Mouse (Mus musculus): ENCODE data around the gene Rimklb.
"Not testable (repeated sequence)": the region's sequence is repeated elsewhere in the genome, so short reads cannot be mapped to it uniquely, and the experiment has no call there.

The Rimklb gene

DNA sequence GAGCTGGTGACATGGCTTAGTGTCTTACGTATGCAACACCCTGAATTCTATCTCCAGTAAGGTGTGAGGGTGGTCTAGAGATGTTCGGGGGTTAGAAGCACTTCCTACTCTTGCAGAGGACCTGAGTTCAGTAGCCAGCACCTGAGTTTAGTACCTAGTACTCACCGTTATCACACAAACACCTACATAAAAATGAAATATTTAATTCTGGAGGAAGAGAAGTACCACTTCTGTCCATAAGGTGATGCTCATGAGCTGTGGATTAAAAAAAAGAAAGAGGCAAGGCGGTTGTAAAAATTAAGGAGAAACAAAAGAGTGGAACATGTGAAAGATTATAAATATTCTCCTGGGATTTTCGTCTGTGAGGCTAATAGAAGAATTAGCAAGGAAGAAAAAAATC lies 2.1 kb downstream of the Rimklb start:
- CTCF ChIA-PET: no interaction called here

DNA sequence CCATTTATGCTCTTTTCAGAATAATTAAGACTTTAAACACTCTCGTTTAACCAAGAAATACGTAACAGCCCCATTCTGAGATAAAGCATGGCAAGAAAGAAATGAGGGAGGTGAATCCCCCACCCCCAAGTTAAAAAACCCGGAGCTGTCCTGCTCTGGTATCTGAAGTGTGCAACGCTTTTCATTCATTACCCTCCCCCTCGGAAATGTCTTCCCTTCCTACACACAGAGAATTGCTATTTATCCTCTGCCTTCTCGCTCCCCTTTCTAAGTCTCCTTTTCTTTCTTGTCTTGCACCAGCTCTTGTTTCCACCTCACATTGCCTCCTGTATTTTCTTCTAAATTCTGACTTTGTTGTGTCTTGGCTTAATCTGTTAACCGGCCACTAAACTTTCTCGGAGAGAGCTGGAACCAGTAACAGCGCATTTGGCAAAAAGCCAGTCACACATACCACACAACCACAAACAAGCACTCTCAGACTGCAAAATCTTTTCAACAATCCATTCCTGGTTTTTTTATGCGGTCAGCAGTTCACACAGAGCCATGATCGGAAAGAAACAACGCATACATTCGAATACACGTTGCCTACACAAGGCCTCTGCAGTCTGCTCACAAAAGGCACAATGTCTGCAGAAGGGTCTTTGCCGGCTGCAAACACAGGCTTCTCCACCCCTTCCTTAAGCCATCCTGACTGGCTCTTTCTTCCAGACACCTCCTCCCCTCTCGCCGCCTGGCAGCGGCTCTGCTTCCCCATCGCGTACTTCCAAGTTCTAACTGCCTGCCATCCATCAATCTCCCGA lies 3.3 kb downstream of the Rimklb start:
- CTCF ChIA-PET: no interaction called here

DNA sequence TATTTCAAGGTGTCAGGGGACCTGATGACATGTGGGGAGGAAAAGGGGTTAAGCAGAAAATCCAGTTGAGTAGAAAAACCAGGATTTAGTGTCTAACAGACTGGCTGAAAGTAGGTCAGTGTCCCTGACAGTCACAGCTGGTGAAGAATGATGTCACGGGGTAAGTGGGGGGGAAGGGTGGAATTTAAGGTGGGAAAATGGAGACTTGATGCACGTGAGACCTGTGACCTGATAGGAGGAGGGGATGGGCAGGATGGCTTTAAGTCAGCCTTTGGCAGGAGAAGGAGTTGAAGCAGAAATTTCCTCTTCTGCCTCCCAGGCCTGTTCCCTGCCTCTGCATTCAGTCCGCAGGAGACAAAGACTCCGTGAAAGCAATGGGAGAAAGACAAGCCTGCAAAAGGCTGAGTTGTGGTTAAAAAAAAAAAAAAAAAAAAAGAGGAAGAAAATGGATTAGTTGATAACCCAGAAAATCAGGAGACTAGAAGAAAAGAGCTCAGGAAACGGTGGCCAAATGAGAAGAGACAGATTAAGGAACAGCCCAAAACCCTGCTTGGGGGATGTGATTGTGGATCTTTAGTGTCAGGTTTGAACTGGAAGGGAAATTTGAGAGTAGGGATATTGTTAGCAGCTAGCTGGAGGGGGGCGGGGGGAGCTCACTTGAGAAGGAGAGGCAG lies 4.6 kb downstream of the Rimklb start:
- CTCF ChIA-PET: interaction anchor here (0.6 kb wide), 2 partner anchors 29 to 1341 kb away, joined by 3 to 18 read pairs; no protein-coding TSS in a partner anchor

DNA sequence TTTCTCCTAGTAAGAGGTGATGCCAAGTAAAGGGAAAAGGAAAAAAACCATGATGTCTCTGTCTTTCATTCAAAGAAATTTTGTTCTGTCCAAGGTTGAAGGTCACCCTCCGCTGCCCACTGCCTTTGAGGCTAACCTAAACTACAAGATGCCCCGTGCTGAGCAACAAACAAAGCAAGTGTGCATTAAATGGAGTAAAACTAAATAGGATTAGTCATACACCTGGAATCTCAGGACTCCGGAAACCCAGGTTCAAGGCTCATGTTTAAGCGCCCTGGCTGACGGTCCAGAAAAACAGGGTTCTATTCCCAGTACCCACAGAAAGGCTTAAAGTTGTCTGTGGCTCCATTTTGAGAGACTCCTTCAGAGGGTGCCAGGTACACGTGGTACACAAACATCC lies 6.1 kb downstream of the Rimklb start:
- CTCF ChIA-PET: interaction anchor here (0.8 kb wide), 1 partner anchor 10 kb away, joined by 4 read pairs; no protein-coding TSS in a partner anchor

DNA sequence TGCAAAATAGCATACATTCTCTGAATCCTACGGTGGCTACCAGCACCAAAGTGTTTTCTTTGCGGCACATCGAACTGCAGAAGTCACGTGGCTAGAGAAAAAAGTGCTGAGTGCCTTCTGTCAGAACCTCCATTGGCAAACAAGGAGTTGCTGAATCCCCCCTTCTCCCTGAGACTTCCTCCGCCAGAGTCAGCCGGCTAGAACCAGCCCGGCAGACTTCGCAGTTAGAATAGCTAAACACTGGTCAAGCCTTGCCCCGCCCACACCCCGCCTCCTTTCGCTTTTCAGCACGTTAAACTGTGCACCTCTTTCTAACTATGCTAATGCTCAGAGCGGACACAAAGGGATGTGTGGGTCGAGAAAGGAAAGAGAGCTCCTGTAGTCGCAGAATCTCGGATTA lies 7.0 kb downstream of the Rimklb start:
- CTCF ChIA-PET: no interaction called here

DNA sequence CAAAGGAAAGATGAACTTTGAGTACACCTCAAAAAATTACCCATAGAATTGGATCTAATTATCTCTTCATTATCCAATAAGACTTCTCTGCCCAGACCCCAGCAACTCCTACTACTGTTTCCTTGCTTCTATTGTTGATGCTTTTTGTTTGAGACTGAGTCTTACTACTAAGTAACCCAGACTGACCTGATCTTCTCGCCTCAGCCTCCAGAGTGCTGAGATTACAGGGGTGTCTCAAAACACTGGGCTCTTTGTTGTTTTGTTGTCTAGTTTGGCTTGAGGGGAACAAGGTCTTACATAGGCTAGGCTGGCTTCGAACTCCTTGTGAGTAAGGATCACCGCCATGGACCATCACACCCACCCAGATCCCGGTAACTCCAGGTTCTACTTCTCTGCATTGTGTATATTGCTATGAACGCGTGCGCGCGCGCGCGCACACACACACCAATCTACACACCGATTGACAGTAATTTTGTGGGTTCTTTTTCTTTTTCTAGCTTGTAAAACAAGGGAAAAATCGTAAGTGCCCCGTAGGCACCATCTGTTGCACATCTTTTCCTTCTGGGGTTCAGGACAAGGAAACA lies 7.5 kb downstream of the Rimklb start:
- CTCF ChIA-PET: no interaction called here

DNA sequence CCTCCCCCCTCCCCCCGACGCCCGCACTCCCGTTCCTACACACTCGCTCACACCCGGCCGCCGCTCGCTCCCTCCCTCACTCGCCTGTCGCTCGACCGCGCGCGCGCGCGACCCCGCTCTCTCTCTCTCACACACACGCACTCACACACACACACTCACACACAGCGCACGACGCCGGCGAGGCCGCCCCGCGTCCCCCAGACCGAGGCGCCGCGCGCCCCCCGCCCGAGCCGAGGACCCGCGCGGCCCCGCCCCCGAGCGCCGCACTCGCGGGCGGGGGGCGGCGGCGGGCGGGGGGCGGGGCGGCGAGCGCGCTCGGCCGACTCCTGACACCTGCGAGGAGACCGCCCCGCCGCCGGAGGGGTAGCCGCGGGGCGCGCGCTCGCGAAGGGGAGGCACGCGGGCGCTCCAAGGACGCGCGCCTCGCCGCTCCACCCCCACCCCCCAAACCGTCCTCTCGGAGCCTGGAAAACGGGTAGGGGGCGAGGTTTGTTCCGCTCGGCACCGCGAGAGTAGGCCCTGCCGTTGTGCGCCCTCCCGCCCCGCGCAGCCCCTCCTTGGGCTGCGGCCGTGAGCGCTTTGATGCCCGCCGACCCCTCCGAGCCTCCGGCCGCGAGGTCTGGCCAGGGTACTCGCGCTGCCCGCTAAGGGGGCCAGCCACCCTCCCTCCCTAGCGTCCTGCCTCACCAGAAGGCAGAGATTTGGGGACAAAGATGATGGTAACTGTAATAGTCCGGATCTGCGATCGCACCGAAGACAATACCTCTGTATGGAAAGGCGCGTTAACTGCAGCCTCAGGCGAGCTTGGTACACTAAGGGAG lies 12.1 kb downstream of the Rimklb start:
- CTCF ChIA-PET: interaction anchor here (0.5 kb wide), 1 partner anchor 37 kb away, joined by 8 read pairs; no protein-coding TSS in a partner anchor

DNA sequence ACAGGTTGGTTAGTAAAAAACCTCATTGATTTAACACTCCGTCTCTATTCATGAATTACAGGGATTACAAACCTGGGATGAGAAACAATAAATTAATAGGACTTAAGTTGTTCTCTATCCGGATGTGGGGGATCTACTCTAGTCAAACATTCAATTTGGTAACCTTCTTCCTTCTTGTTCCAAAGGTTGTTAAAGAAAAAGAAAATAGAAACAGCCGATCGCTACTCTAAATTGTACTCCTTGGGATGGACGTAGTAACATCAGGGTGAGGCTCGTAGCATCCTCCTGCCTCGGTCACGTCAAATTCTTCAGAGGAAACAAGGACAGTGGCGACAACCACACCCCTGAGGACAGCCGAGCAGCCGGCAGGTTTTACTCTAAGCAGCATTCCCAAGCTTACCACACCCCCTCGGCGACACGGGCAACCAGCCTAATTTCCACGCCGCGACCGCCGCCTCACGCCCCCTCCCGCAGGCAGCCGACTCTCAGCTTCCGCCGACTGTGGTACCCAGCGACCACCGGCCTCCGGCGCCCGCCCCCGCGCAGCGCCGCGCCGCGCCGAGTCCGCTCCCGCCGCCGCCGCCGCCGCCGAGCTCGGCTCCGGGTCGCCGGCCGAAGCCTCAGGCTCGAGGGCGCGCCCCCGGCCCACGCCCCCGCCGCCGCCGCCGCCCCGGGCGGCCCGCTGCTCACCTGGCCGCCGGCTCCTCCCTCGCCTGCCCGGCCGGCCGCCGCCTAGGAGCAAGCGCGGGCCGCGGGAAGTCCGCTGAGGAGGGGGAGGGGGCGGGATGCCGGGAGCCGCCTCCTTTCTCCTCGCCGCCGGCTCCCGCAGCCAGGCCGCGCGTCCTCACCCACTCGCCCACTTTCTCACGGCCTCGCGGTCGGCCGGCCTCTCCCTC lies 12.9 kb downstream of the Rimklb start:
- CTCF ChIA-PET: no interaction called here

DNA sequence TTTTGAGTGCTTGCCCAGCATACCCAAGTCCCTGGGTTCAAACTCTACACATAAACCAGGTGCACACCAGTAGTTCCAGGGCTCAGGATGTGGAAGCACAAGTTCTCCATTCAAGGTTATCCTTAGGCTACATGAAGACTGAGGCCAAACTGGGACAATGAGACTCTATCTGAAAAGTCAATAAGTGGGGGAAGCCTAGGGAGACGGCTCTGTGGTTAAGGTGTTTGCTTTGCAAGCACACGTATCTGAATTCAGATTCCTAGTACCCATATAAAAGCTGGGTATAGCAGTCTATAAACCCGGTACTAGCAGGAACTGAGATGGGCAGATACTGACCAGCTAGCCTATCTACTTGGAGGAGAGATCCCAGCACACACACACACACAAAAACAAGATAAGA lies 20.5 kb downstream of the Rimklb start:
- CTCF ChIA-PET: no interaction called here

DNA sequence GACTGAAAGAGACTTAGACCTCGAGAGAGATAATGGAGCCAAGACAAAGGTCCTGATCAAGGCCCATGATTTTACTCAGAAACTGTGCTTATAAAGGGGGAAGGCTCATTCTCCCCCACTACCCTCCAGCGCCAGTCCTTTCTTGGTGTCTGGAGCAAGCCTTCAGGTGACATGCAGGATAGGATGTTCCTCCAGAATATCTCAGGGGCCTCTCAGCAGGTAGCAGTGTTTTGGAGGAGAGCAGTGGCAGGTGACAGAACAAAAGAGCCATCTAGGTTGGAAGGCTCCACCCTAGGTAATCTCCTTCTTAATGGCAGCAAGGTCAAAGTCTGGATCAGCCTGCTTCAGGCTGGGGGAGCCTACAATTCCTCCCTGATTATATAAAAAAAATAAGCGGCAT lies 27.1 kb downstream of the Rimklb start:
- CTCF ChIA-PET: not testable (repeated sequence)

DNA sequence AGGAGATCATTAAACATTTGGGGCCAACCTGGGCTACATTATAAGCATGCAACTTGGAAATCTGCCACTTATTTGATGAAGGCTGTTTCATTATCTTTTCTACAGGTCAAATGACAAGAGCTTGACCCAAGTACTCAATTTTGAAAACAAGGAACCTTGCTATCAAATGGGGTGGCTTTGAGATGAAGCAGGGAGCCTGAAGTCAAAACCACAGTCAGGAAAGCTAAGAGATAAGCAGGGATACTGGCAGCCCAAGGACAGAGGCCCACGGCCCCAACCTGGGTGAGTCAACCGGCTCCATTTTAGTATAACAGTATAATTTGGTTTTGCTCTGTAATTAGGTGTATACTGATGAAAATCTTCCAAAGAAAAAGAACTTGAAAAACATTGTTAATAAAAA lies 28.3 kb downstream of the Rimklb start:
- CTCF ChIA-PET: no interaction called here

DNA sequence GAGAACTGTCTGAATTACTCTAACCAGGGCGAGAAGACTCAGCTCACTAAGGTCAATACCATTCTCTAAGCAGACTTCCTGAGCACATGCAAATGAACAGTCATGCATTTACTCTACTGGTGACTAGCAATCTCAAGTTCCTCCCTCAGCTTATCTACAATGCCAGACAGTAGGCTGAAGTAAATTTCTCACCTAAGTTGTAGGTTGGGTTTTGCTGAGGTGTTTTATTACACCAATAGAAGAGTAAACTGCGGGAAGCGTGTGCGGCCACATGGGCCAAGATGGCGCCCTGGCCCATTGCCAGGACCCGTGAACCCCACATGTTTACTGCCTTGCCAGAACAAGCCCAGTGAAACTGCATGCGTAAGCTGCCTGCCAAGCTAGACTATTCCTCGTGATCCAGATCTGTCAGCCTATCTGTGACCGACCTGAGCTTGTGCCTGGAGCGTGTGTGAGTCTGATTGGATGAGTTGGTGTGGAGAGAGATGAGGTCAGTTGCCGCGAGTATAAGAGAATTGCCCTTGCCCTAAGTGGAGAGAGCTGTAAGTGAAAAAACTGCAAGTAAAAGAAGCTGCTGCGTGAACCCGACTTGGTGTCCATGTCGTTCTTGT lies 29.4 kb downstream of the Rimklb start:
- CTCF ChIA-PET: no interaction called here

DNA sequence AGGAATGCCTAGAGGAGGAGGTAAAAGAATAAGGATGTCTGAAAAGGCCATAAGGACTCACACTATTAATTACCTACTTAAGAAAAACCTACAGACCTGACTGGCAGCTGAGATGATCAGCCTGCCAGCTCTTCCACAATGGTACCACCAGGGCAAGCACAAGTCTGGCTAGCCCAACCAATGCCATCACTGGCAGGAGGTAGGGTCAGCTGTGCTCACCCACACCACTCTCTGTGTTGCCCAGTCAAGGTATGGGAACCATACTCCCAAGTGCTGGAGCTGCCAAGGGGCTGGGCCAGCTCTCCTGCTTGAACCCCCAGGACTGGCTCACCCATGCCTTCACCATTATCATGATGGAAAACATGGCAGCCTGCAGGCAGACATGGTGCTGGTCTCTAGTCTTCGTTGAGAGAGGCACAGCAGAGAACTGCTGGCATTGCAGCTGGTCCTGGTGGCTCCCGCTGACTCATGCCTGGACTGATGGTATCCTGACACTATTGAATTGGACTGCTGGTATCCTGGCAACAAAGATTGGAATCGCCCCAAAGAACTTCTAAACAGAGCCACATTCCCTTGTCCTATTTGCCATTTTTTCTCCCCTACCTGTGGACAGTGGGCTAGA lies 32.4 kb downstream of the Rimklb start:
- CTCF ChIA-PET: no interaction called here

DNA sequence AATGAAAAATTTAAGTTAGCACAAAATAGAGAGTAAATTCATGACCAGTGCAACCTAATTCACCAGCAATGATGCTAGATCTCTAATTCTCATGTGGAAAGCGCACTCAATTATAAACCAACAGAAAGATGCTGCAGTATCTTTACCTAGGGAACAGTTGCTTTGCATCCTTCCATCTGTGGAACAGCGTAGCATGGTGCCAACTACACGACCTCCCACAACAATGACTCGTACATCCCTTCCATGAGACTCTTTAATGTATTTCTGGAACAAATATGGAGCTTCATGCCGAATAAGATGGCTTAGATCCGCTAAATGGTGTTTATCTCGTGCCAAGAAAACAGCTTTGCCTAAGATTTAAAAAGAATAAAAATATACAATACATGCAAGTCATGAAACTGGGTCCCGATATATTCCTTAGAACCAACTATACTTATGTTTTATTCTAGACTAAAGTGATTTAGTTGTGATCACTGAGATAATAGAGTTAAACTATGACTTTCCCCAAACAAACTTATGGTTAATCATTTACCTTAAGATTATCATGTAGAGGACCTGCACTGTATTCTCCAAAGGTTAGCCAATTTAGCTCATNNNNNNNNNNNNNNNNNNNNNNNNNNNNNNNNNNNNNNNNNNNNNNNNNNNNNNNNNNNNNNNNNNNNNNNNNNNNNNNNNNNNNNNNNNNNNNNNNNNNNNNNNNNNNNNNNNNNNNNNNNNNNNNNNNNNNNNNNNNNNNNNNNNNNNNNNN lies 39.4 kb downstream of the Rimklb start:
- CTCF ChIA-PET: no interaction called here

DNA sequence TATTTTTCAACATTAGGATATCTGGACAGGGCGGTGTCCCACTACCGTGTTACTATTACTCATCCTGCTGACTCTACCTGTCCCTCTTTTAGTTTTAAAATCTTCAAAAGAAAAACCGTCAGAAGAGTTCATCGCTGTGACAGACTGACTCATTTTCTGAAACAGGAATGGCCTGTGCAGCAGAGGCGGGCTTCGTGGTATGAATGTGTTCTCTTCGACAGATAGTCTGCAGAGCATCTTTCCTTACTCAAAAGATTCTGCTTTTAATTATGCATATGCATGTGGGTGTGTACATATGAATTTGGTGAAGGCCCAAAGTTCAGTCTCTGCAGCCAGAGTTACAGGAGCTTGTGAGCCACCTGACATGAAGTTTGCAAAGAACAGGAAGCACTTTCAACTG lies 50.7 kb downstream of the Rimklb start:
- CTCF ChIA-PET: no interaction called here

DNA sequence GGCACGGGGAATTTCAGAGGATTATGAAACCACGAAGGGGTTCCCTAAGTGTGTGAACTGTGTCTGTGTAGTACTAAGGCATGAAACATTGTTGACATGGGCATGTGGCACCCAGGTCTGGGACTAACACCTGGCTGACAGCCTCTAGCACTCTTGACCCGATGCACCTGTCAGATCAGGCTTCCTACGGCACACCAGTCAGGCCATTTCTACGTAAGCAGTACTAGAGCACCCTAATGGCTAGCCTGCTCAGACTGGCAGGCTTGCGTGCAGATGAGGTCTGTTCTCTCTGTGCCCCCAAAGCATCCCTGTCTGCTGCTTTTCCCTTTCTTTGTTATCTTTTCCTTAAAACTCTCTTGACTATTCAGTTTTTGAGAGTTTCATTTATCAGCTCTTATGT lies 53.3 kb downstream of the Rimklb start:
- CTCF ChIA-PET: no interaction called here

DNA sequence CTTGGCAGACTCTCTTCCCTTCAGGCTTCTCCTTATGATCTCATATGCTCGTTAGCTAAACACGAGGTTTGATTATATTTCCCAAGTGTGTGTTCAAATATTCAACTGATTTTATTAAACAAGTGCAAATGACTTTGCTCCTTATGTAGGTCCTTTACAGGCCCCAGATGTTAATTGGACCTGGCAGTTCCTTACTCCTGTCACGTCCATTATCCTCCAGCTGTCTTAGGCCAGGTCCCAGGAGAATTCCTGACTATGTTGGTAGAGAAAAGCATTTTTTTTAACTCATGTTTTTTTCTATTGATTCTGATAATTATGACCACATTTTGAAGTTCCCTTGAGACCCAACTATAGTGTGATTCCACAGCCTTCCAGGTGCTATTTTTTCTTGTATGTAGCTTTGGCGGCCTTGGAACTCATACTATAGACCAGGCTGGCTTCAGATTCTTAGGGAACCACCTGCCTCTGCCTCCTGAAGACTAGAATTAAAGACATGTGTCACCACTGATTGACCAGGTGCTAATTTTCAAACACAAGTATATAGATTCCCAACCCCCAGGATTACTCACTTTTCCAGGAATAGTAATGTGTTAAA lies 57.8 kb downstream of the Rimklb start:
- CTCF ChIA-PET: no interaction called here

DNA sequence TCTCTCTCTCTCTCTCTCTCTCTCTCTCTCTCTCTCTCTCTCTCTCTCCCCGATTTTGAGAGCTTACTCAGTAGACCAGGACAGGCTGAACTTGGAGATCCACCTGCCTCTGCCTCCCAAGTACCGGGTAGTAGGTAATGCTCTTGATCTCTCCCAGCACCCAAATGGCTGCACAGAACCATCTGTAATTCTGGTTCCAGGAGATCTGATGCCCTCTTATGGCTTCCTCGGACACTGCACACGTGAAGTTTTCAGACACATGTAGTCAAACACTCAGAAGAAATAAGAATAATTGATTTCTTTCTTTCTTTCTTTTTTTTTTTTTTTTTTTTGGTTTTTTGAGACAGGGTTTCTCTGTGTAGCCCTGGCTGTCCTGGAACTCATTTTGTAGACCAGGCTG lies 59.3 kb downstream of the Rimklb start:
- CTCF ChIA-PET: no interaction called here

DNA sequence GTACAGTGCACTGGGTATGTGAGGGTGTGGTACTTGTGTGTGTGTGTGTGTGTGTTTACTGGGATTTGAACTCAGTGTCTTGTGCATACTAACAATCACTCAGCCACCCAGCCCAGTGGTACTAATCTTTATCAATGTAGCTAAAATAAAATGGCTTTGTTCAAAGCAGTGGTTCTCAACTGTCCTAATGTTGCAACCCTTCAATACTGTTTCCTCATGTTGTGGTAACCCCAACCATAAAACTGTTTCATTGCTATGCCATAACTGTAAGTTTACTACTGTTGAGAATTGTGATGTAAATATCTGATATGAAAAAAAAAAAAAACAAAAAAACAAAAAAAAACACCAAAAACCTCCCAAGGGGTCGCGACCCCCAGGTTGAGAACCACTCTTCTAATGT lies 63.3 kb downstream of the Rimklb start:
- CTCF ChIA-PET: no interaction called here

All from spleen, embryonic (tissue).